Mouse (Mus musculus) midbrain, embryonic 13.5 days (tissue): ENCODE data around the gene Foxn3. TPM values are rescaled to one million over a fixed set of nuclear protein-coding genes. Genes with fewer than 3 reads are reported as not detected.

Experiments
- ATAC-seq: fragments of 200-750 bp; cut with Nextera tagmentation; 2 replicates; pipeline ENCODE4 v1.8.0; 2017; ENCODE audit warnings: mild to moderate bottlenecking, moderate TSS enrichment, moderate library complexity
- H3K27ac ChIP-seq: fragments of 300-500 bp; sonication (generic); 2 replicates; pipeline ENCODE4 v1.5.1; 2015; ENCODE audit warnings: inconsistent platforms, mild to moderate bottlenecking, moderate library complexity
- H3K27me3 ChIP-seq: fragments of 300-500 bp; sonication (generic); 2 replicates; pipeline ENCODE4 v1.6.1; 2015; ENCODE audit warnings: mild to moderate bottlenecking, inconsistent platforms
- H3K36me3 ChIP-seq: fragments of 300-500 bp; sonication (generic); 2 replicates; pipeline ENCODE4 v1.6.1; 2015; ENCODE audit warnings: mild to moderate bottlenecking, inconsistent platforms
- H3K4me1 ChIP-seq: fragments of 300-500 bp; sonication (generic); replicated peaks from 2 replicates; pipeline ENCODE4 v1.6.1; 2015; ENCODE audit warnings: inconsistent platforms
- H3K4me2 ChIP-seq: fragments of 300-500 bp; sonication (generic); replicated peaks from 2 replicates; pipeline ENCODE4 v1.6.1; 2015; ENCODE audit warnings: moderate library complexity, mild to moderate bottlenecking, inconsistent platforms
- H3K4me3 ChIP-seq: fragments of 300-500 bp; sonication (generic); replicated peaks from 2 replicates; pipeline ENCODE4 v1.5.1; 2015; ENCODE audit warnings: mild to moderate bottlenecking, inconsistent platforms
- H3K9ac ChIP-seq: fragments of 300-500 bp; sonication (generic); replicated peaks from 2 replicates; pipeline ENCODE4 v1.6.1; 2015; ENCODE audit warnings: mild to moderate bottlenecking, inconsistent platforms
- H3K9me3 ChIP-seq: fragments of 300-500 bp; sonication (generic); 2 replicates; pipeline ENCODE4 v1.6.1; 2016; ENCODE audit warnings: mild to moderate bottlenecking, inconsistent platforms
- WGBS: fragments of 180-500 bp; shearing (Covaris S2); methylation state at CpG from one replicate; pipeline ENCODE4 v1.1.7; 2015; 5-methylcytosine and 5-hydroxymethylcytosine counted together
- polyA plus RNA-seq: library from polyadenylated mRNA; unstranded; fragments of >200 nt; fragmentation: Nextera tagmentation; extraction: Ambion mirVana; gene quantifications from 2 replicates; pipeline ENCODE4 v1.2.1, GENCODE M21; 2015

Foxn3 gene
- polyA plus RNA-seq, 1 experiment from 2014 or later, result 83.7 TPM

- H3K9ac ChIP-seq, result no peak overlapping the region
- no peak overlapping the region for H3K4me3 ChIP-seq
- no peaks in the 10 kb centered on the region for H3K9me3 ChIP-seq
- H3K36me3 ChIP-seq, result peaks cover 12% of the 10 kb centered on the region
- no peak overlapping the region for H3K27ac ChIP-seq
- H3K4me1 ChIP-seq, result peaks cover 63% of the 10 kb centered on the region
- no peak overlapping the region for H3K4me2 ChIP-seq
- WGBS, result 88% methylated on average over 12 of the region's 12 CpGs
- no peak for ATAC-seq
- H3K27me3 ChIP-seq, result no peaks in the 10 kb centered on the region
These were observed 189.2 kb downstream of the Foxn3 start for GRCm38 (mm10) chr12:99374099-99374600.

GRCm38 (mm10) chr12:99373584-99373983, 189.8 kb downstream of the Foxn3 start:
- WGBS, result 80% methylated on average over 4 of the region's 4 CpGs
- no peaks in the 10 kb centered on the region for H3K27me3 ChIP-seq
- no peaks in the 10 kb centered on the region for H3K9me3 ChIP-seq
- H3K4me2 ChIP-seq, result no peak overlapping the region
- no peak overlapping the region for H3K4me3 ChIP-seq
- ATAC-seq, result no peak
- H3K27ac ChIP-seq, result no peak overlapping the region
- H3K36me3 ChIP-seq, result peaks cover 12% of the 10 kb centered on the region
- H3K9ac ChIP-seq, result no peak overlapping the region
- peaks cover 60% of the 10 kb centered on the region for H3K4me1 ChIP-seq

GRCm38 (mm10) chr12:99371500-99371899, 191.9 kb downstream of the Foxn3 start:
- H3K9ac ChIP-seq, result no peak overlapping the region
- H3K27me3 ChIP-seq, result no peaks in the 10 kb centered on the region
- no peak for ATAC-seq
- WGBS, result 91% methylated on average over 5 of the region's 5 CpGs
- no peak overlapping the region for H3K27ac ChIP-seq
- no peaks in the 10 kb centered on the region for H3K9me3 ChIP-seq
- no peak overlapping the region for H3K4me2 ChIP-seq
- H3K4me3 ChIP-seq, result no peak overlapping the region
- H3K4me1 ChIP-seq, result peaks cover 55% of the 10 kb centered on the region
- H3K36me3 ChIP-seq, result peaks cover 12% of the 10 kb centered on the region

GRCm38 (mm10) chr12:99368251-99368650, 195.1 kb downstream of the Foxn3 start:
- Histone ChIP-seq H3K36me3 (no peaks in the 10 kb centered on the region), H3K27ac (no peak overlapping the region), H3K4me2 (no peak overlapping the region), H3K4me3 (no peak overlapping the region), H3K4me1 (peaks cover 50% of the 10 kb centered on the region), H3K27me3 (no peaks in the 10 kb centered on the region), H3K9ac (no peak overlapping the region), H3K9me3 (no peaks in the 10 kb centered on the region)
- ATAC-seq, result no peak
- WGBS, result 94% methylated on average over 10 of the region's 10 CpGs

- Histone ChIP-seq H3K4me3 (no peak overlapping the region), H3K36me3 (no peaks in the 10 kb centered on the region), H3K9ac (no peak overlapping the region), H3K27ac (no peak overlapping the region), H3K27me3 (no peaks in the 10 kb centered on the region), H3K4me2 (no peak overlapping the region), H3K4me1 (peaks cover 65% of the 10 kb centered on the region), H3K9me3 (no peaks in the 10 kb centered on the region)
- no peak for ATAC-seq
- 93% methylated on average over 9 of the region's 9 CpGs for WGBS
These were observed 197.4 kb downstream of the Foxn3 start for GRCm38 (mm10) chr12:99365999-99366398.

GRCm38 (mm10) chr12:99364201-99364600, 199.2 kb downstream of the Foxn3 start:
- no peak overlapping the region for H3K4me2 ChIP-seq
- 88% methylated on average over 6 of the region's 6 CpGs for WGBS
- H3K36me3 ChIP-seq, result no peaks in the 10 kb centered on the region
- no peak overlapping the region for H3K4me3 ChIP-seq
- no peak overlapping the region for H3K9ac ChIP-seq
- H3K27ac ChIP-seq, result no peak overlapping the region
- ATAC-seq, result no peak
- H3K9me3 ChIP-seq, result no peaks in the 10 kb centered on the region
- H3K4me1 ChIP-seq, result peaks cover 49% of the 10 kb centered on the region
- no peaks in the 10 kb centered on the region for H3K27me3 ChIP-seq

- no peaks in the 10 kb centered on the region for H3K9me3 ChIP-seq
- 95% methylated on average over 6 of the region's 6 CpGs for WGBS
- ATAC-seq, result no peak
- peaks cover 46% of the 10 kb centered on the region for H3K4me1 ChIP-seq
- H3K9ac ChIP-seq, result no peak overlapping the region
- H3K27ac ChIP-seq, result no peak overlapping the region
- no peaks in the 10 kb centered on the region for H3K36me3 ChIP-seq
- H3K27me3 ChIP-seq, result no peaks in the 10 kb centered on the region
- no peak overlapping the region for H3K4me2 ChIP-seq
- no peak overlapping the region for H3K4me3 ChIP-seq
These were observed 200.4 kb downstream of the Foxn3 start for GRCm38 (mm10) chr12:99363024-99363423.

GRCm38 (mm10) chr12:99361752-99362132, 201.6 kb downstream of the Foxn3 start:
- H3K27me3 ChIP-seq, result no peaks in the 10 kb centered on the region
- ATAC-seq, result no peak
- no peak overlapping the region for H3K4me3 ChIP-seq
- H3K9ac ChIP-seq, result no peak overlapping the region
- H3K4me1 ChIP-seq, result peaks cover 41% of the 10 kb centered on the region
- 89% methylated on average over 4 of the region's 5 CpGs for WGBS
- no peak overlapping the region for H3K4me2 ChIP-seq
- no peaks in the 10 kb centered on the region for H3K36me3 ChIP-seq
- H3K27ac ChIP-seq, result peak overlapping the region; percentile 37; the same call in 1 of the 2 replicates
- no peaks in the 10 kb centered on the region for H3K9me3 ChIP-seq

- H3K9me3 ChIP-seq, result no peaks in the 10 kb centered on the region
- WGBS, result 62% methylated on average over 8 of the region's 8 CpGs
- H3K9ac ChIP-seq, result no peak overlapping the region
- no peak overlapping the region for H3K4me2 ChIP-seq
- H3K27ac ChIP-seq, result peak overlapping the region; percentile 37; the same call in 1 of the 2 replicates
- no peak overlapping the region for H3K4me3 ChIP-seq
- H3K4me1 ChIP-seq, result peaks cover 44% of the 10 kb centered on the region
- no peak for ATAC-seq
- H3K36me3 ChIP-seq, result no peaks in the 10 kb centered on the region
- H3K27me3 ChIP-seq, result no peaks in the 10 kb centered on the region
These were observed 202.2 kb downstream of the Foxn3 start for GRCm38 (mm10) chr12:99360958-99361751.

GRCm38 (mm10) chr12:99358698-99359097, 204.7 kb downstream of the Foxn3 start:
- Histone ChIP-seq H3K4me1 (peaks cover 39% of the 10 kb centered on the region), H3K27ac (no peak overlapping the region), H3K9me3 (no peaks in the 10 kb centered on the region), H3K27me3 (no peaks in the 10 kb centered on the region), H3K9ac (no peak overlapping the region), H3K4me2 (no peak overlapping the region), H3K4me3 (no peak overlapping the region), H3K36me3 (no peaks in the 10 kb centered on the region)
- 85% methylated on average over 5 of the region's 5 CpGs for WGBS
- no peak for ATAC-seq

- Histone ChIP-seq H3K27me3 (no peaks in the 10 kb centered on the region), H3K9me3 (no peaks in the 10 kb centered on the region), H3K4me3 (no peak overlapping the region), H3K36me3 (no peaks in the 10 kb centered on the region), H3K9ac (no peak overlapping the region), H3K4me2 (no peak overlapping the region), H3K4me1 (peaks cover 27% of the 10 kb centered on the region), H3K27ac (no peak overlapping the region)
- no peak for ATAC-seq
- WGBS, result 93% methylated on average over 8 of the region's 8 CpGs
These were observed 206.7 kb downstream of the Foxn3 start for GRCm38 (mm10) chr12:99356660-99357059.

GRCm38 (mm10) chr12:99353692-99354091, 209.7 kb downstream of the Foxn3 start:
- Histone ChIP-seq H3K9me3 (no peaks in the 10 kb centered on the region), H3K27me3 (no peaks in the 10 kb centered on the region), H3K27ac (no peak overlapping the region), H3K4me3 (no peak overlapping the region), H3K4me1 (peaks cover 33% of the 10 kb centered on the region), H3K36me3 (no peaks in the 10 kb centered on the region), H3K4me2 (no peak overlapping the region), H3K9ac (no peak overlapping the region)
- ATAC-seq, result no peak
- WGBS, result 92% methylated on average over 11 of the region's 11 CpGs
